Mouse (Mus musculus): ENCODE data around the gene Cdkl3. TPM values are rescaled to one million over a fixed set of nuclear protein-coding genes. Genes with fewer than 3 reads are reported as not detected.

Cdkl3 gene
- polyA plus RNA-seq, 1 experiment from 2014 or later = 5.4 TPM

DNA sequence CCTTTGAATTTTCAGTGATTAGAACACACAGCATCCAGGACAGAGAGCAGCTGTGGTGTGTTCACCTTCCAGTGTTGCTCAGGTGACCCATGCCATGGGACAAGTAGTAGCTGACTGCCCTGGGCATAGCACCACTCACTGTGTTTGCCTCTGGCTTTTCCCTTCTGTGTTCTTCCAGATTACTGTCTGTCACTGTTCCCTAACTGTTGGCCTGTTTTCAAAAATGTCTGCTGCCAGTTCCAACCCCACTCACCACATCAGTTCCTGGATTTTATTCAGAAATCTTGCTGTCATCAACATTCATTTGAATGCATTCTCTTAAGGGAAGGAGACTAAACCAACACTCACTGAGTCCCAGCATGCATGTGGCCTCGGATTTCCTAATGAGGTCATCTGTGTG is 29.9 kb downstream of the Cdkl3 start:
- H3K27ac ChIP-seq = no peak overlapping the region
- H3K9ac ChIP-seq = no peak overlapping the region
- no peaks in the 10 kb centered on the region for H3K9me3 ChIP-seq
- H3K4me2 ChIP-seq (replicated peaks) = no peak overlapping the region
- no peaks in the 10 kb centered on the region for H3K36me3 ChIP-seq
- H3K4me1 ChIP-seq (replicated peaks) = no peaks in the 10 kb centered on the region
- H3K4me3 ChIP-seq (replicated peaks) = no peak overlapping the region
- H3K27me3 ChIP-seq (replicated peaks) = no peaks in the 10 kb centered on the region
- no peak for ATAC-seq
- WGBS = 84% methylated on average over 1 of the region's 1 CpGs

DNA sequence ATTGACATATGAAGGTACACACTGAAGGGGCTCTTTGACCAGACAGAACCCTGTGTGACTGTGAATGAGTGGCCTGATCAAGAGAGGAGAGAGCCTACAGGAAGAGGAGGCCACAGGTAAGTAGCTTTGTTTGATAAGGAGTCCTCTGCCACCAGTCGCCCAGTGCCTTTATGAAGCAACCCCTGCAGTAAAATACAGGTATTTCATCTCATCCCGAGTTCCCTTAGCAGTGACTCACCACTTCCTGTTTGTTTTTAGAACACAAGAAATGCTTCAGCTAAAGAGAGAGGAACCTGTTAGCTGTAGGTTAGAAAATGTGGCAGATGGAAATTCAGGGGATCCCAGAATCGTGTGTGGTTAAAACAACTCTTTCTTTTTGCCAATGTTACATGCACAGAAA is 31.9 kb downstream of the Cdkl3 start:
- no peak for ATAC-seq
- Histone ChIP-seq H3K4me3 (replicated peaks) (no peak overlapping the region), H3K4me2 (replicated peaks) (no peak overlapping the region), H3K9me3 (no peaks in the 10 kb centered on the region), H3K36me3 (no peaks in the 10 kb centered on the region), H3K4me1 (replicated peaks) (no peaks in the 10 kb centered on the region), H3K9ac (no peak overlapping the region), H3K27ac (no peak overlapping the region), H3K27me3 (replicated peaks) (no peaks in the 10 kb centered on the region)
- WGBS = 56% methylated on average over 3 of the region's 3 CpGs

DNA sequence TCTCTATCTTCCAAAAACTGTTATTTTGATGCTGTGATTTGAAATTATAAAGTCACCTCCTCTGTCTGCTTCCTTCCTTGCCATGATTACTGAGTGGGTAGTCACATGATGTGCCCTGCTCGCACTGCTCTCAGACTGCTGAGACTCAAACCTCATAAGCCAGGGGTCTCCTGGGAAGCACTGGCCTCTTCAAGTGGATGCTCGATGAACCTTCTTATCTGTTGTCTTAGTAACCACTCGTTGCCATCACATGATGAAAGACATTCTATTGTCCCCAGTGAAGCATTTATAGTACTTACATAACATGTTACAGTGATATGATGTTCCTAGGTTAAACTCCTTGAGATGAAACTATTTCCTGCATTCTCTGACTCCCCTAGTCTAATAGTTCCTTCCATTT is 33.6 kb downstream of the Cdkl3 start:
- H3K4me2 ChIP-seq (replicated peaks) = no peak overlapping the region
- H3K4me1 ChIP-seq (replicated peaks) = no peaks in the 10 kb centered on the region
- peak; percentile 47; the same call in 1 of the 2 replicates for ATAC-seq
- 43% methylated on average over 3 of the region's 3 CpGs for WGBS
- no peaks in the 10 kb centered on the region for H3K9me3 ChIP-seq
- H3K27me3 ChIP-seq (replicated peaks) = no peaks in the 10 kb centered on the region
- H3K36me3 ChIP-seq = no peaks in the 10 kb centered on the region
- no peak overlapping the region for H3K4me3 ChIP-seq (replicated peaks)
- no peak overlapping the region for H3K27ac ChIP-seq
- no peak overlapping the region for H3K9ac ChIP-seq

DNA sequence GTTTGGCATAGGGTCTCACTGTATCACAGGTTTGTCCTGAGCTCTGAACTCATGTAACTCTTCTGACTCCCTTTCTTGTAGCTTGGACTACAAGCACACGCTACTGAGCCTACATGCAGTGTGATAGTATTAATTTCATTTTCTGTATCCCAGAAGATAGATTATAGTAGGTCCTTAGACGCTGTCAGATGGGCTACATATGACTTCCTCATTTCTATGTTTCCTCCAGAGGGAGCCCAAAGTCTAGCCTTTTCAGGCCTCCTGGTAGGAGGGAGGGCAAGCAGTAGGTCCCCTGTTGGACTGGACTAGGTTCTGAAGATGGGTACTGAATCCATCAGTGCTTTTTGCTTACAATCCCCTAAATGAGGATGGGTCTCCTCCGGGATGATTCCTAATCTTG is 39.2 kb downstream of the Cdkl3 start:
- Histone ChIP-seq H3K9me3 (no peaks in the 10 kb centered on the region), H3K36me3 (no peaks in the 10 kb centered on the region), H3K9ac (no peak overlapping the region), H3K4me2 (replicated peaks) (no peak overlapping the region), H3K4me1 (replicated peaks) (no peaks in the 10 kb centered on the region), H3K27me3 (replicated peaks) (no peaks in the 10 kb centered on the region), H3K27ac (no peak overlapping the region), H3K4me3 (replicated peaks) (no peak overlapping the region)
- WGBS = 79% methylated on average over 3 of the region's 3 CpGs
- no peak for ATAC-seq

DNA sequence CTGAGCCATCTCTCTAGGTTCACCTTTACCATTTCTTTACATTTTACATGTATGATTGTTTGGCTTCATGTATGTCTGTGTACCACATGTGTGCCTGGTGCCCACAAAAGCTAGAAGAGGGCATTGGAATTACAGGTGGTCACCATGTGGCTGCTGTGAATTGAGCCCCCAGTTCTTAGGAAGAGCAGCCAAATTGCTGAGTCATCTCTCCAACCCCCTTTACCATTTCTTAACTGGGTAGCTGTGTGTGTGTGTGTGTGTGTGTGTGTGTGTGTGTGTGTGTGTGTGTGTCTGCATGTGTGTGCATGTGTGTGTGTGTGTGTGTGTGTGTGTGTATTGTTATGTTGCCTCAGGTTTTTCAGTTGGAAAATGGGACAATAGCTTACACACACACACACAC is 40.1 kb downstream of the Cdkl3 start:
- Histone ChIP-seq H3K4me1 (replicated peaks) (no peaks in the 10 kb centered on the region), H3K9me3 (no peaks in the 10 kb centered on the region), H3K27me3 (replicated peaks) (no peaks in the 10 kb centered on the region), H3K27ac (no peak overlapping the region), H3K4me3 (replicated peaks) (no peak overlapping the region), H3K9ac (no peak overlapping the region), H3K4me2 (replicated peaks) (no peak overlapping the region), H3K36me3 (no peaks in the 10 kb centered on the region)
- ATAC-seq = no peak

DNA sequence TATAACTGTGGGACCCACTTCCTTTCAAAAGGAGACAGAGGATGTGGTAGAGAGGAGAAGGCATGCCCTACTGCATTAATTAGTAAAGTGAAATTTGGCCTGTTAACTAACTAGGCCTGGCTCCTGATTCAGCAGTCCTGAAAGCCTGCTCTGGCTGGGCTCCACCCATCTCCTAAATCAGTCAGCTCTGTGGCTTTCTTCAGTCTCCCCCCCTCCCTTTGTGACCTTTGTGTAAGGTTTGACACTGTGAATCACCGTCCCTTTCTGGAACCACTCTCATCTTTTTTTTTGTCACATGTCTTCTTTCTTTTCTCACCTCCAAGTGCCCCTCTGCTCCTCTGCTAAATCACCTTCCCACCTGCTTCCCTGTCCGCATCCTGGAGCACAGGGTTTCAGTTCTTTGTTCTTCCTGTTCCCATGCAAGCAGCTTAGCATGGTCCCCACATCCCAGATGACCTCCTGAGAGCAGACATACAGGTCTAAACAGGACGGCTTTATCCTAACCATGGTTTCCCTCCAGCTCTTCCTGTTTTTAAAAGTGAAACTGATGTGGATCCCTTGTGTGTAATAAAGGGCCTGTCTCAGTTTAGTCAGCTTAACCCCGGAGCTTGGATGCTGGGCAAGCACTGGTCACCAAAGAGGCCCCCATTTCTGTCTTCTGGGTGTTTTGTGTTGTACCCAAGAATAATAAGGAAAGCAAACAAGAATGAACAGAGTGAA is 42.6 kb downstream of the Cdkl3 start:
- no peaks in the 10 kb centered on the region for H3K27me3 ChIP-seq (replicated peaks)
- H3K36me3 ChIP-seq = no peaks in the 10 kb centered on the region
- no peak overlapping the region for H3K4me2 ChIP-seq (replicated peaks)
- H3K9ac ChIP-seq = no peak overlapping the region
- 48% methylated on average over 4 of the region's 4 CpGs for WGBS
- no peak overlapping the region for H3K27ac ChIP-seq
- no peaks in the 10 kb centered on the region for H3K4me1 ChIP-seq (replicated peaks)
- no peaks in the 10 kb centered on the region for H3K9me3 ChIP-seq
- no peak overlapping the region for H3K4me3 ChIP-seq (replicated peaks)
- ATAC-seq = no peak

DNA sequence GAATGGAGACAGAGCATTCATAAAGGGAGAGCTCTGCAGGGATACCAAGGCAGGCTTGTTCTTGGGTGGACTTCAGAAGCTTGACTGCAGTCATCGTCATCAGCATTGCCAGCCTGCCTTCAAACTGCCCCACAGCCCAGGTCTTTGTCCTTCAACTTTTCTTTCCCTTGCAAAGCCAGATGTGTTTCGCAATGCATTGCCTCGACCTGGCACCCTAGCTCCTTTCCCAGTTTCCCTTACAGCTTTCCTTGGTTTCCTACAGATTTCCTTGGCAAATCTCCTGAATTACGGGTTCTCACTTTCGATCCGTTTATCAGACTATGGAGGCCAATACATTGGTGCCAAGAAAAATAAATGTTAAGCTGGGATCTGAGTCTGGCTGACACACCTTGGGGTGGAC is 49.4 kb downstream of the Cdkl3 start:
- WGBS = 80% methylated on average over 6 of the region's 6 CpGs
- H3K36me3 ChIP-seq = no peaks in the 10 kb centered on the region

DNA sequence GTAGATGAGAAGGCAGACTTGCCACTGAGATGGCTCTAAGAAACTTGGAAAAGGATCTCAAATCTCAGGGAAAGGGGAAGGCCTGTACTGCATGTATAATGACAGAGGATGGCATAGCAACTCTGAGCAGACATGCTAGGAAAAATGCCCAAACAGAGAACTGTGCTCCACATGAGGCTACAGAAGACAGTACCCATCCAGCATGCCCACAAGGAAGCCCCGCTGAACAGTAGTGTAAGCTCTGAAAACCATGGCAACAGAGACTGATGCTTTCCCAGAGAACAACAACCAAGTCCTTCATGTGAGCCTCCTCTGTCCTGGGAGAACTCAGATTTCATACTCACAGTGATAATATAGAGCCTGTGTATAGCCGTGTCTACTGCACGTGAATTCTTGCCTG is 50.7 kb downstream of the Cdkl3 start:
- Histone ChIP-seq H3K4me3 (replicated peaks) (no peak overlapping the region), H3K27ac (no peak overlapping the region), H3K9me3 (no peaks in the 10 kb centered on the region), H3K4me1 (replicated peaks) (no peaks in the 10 kb centered on the region), H3K9ac (no peak overlapping the region), H3K4me2 (replicated peaks) (no peak overlapping the region), H3K36me3 (no peaks in the 10 kb centered on the region), H3K27me3 (replicated peaks) (no peaks in the 10 kb centered on the region)
- 84% methylated on average over 3 of the region's 3 CpGs for WGBS
- ATAC-seq = no peak

More for the DNA sequence above, 49.4 kb downstream of the Cdkl3 start:
- Histone ChIP-seq H3K4me1 (replicated peaks) (no peaks in the 10 kb centered on the region), H3K27ac (no peak overlapping the region), H3K9me3 (no peaks in the 10 kb centered on the region), H3K4me3 (replicated peaks) (no peak overlapping the region), H3K9ac (no peak overlapping the region), H3K27me3 (replicated peaks) (no peaks in the 10 kb centered on the region), H3K4me2 (replicated peaks) (no peak overlapping the region)
- no peak for ATAC-seq

DNA sequence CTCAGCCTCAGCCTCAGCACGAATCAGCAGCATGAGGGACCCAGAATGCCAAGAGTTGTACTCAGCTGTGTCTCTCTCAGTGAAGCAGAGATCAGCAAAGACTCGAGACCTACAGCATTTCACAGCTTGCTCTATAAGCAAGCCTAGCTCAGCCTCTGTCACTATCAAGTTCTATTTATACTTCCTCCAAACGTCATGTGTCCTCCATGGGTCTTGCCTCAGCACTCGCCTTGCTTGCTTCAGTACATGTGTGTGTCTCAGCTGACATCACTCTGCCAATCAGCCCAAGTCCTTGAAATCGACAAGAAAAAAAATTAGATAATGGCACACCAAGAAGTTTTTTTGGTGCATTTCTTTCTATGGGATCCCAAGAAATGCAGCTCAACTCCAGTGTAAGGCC is 52.2 kb downstream of the Cdkl3 start:
- Histone ChIP-seq H3K27me3 (replicated peaks) (no peaks in the 10 kb centered on the region), H3K4me2 (replicated peaks) (no peak overlapping the region), H3K4me1 (replicated peaks) (no peaks in the 10 kb centered on the region), H3K9me3 (no peaks in the 10 kb centered on the region), H3K36me3 (no peaks in the 10 kb centered on the region), H3K9ac (no peak overlapping the region), H3K27ac (no peak overlapping the region), H3K4me3 (replicated peaks) (no peak overlapping the region)
- no peak for ATAC-seq
- WGBS = 81% methylated on average over 5 of the region's 5 CpGs

DNA sequence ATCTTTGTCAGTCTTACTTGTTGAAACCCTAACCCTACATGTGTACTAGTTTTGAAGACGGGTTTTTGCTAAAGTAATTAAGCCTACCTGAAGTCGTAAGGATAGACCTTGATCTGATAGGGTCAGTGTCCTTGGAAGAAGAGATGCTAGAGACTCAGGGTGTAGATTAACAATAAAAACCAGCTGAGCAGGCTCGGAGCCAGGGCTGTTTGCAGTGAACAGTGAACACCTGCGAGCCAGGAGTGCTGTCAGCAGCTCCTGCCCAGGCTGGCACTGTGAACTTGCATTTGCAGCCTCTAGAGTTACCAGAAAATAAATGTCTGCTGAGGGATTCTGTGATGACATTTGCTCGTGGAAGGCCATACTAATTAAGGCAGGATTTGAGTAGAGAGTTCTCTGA is 55.0 kb downstream of the Cdkl3 start:
- H3K4me3 ChIP-seq (replicated peaks) = no peak overlapping the region
- 53% methylated on average over 5 of the region's 5 CpGs for WGBS
- no peaks in the 10 kb centered on the region for H3K27me3 ChIP-seq (replicated peaks)

DNA sequence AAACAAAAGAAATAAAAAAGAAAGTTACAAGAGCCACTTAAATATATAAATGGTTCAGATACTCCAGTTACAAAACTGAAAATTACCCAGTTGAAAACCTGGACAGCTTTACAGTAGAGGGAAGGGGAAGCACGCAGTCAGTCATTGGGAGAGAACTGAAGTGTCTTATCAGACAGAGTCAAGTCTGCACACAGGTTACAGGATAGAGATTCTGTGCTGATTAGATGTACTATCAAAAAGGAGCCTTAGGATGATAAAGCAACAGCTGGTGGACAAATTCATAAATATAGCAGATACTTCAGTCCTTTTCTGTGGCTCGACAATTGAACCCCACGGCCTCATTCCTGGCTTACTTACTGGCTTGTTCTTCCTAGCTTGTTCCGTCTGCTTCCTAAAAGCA is 56.3 kb downstream of the Cdkl3 start:
- Histone ChIP-seq H3K9ac (no peak overlapping the region), H3K4me1 (replicated peaks) (no peaks in the 10 kb centered on the region), H3K27ac (no peak overlapping the region), H3K27me3 (replicated peaks) (no peaks in the 10 kb centered on the region), H3K4me2 (replicated peaks) (no peak overlapping the region), H3K4me3 (replicated peaks) (no peak overlapping the region), H3K36me3 (no peaks in the 10 kb centered on the region), H3K9me3 (no peaks in the 10 kb centered on the region)
- WGBS = 92% methylated on average over 4 of the region's 4 CpGs
- ATAC-seq = no peak

More for the DNA sequence above, 55.0 kb downstream of the Cdkl3 start:
- no peaks in the 10 kb centered on the region for H3K4me1 ChIP-seq (replicated peaks)
- H3K36me3 ChIP-seq = no peaks in the 10 kb centered on the region
- no peaks in the 10 kb centered on the region for H3K9me3 ChIP-seq
- ATAC-seq = no peak
- H3K27ac ChIP-seq = no peak overlapping the region
- H3K4me2 ChIP-seq (replicated peaks) = no peak overlapping the region
- no peak overlapping the region for H3K9ac ChIP-seq

DNA sequence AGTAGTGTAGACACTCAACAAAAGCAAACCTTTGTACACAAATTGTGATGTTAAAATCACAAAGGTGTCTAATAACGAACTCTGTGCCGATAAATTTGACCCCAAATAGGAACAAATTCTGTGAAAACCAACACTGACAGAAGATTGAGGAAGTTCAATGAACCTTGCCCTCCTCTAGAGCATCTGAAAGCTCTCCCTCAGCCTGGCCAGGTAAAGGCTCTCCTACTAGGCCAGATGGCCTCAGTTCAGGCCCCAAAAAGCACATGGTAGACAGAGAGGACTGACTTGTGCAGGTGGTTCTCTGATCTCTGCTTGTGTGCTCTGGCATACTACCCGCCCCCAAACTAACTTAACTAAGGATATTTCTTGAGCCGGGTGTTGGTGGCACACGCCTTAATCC is 58.4 kb downstream of the Cdkl3 start:
- H3K9me3 ChIP-seq = no peaks in the 10 kb centered on the region
- no peak for ATAC-seq
- no peak overlapping the region for H3K27ac ChIP-seq
- no peak overlapping the region for H3K4me2 ChIP-seq (replicated peaks)
- H3K9ac ChIP-seq = no peak overlapping the region
- H3K27me3 ChIP-seq (replicated peaks) = no peaks in the 10 kb centered on the region
- no peak overlapping the region for H3K4me3 ChIP-seq (replicated peaks)
- H3K36me3 ChIP-seq = no peaks in the 10 kb centered on the region
- no peaks in the 10 kb centered on the region for H3K4me1 ChIP-seq (replicated peaks)
- WGBS = 95% methylated on average over 5 of the region's 5 CpGs

DNA sequence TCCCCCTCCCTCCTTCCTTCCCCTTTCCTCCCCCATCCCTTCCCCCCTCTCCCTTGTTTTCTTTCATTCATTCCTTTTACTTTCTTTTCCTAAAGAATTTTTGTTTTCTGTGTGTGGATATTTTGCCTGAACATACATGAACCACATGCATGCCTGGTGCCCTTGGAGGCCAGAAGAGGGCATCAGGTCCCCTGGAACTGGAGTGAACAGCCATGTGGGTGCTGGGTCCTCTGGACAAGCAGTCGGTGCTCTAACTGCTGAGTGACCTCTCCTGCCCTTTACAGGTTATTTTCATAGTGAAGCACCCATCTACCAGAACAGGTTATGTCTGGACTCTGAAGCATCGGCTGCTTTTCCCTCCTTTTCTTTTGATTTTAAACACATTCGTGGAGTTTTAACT is 60.4 kb downstream of the Cdkl3 start:
- Histone ChIP-seq H3K9ac (no peak overlapping the region), H3K36me3 (no peaks in the 10 kb centered on the region), H3K4me1 (replicated peaks) (no peaks in the 10 kb centered on the region), H3K27ac (no peak overlapping the region), H3K27me3 (replicated peaks) (no peaks in the 10 kb centered on the region), H3K9me3 (no peaks in the 10 kb centered on the region), H3K4me2 (replicated peaks) (no peak overlapping the region), H3K4me3 (replicated peaks) (no peak overlapping the region)
- 39% methylated on average over 3 of the region's 3 CpGs for WGBS
- no peak for ATAC-seq

Data from intestine, embryonic 15.5 days (tissue).